Mouse (Mus musculus) spleen, postnatal 10 days (tissue): ENCODE data around the gene Mast2.

ENCODE experiments used
- DNase-seq, 2 experiments: peaks; one replicate each; pipeline ENCODE4 v3.0.0; 2021 to 2022; ENCODE audit warnings: low spot score in 2 of 2

The Mast2 gene

GRCm38 (mm10) chr4:116411401-116411800 lies 52.6 kb downstream of the Mast2 start:
- no peak for DNase-seq

- DNase-seq, result no peak
Measured at GRCm38 (mm10) chr4:116406668-116407067, 57.3 kb downstream of the Mast2 start.

GRCm38 (mm10) chr4:116405955-116406351 lies 58.0 kb downstream of the Mast2 start:
- DNase-seq, result no peak

- DNase-seq, result no peak
Measured at GRCm38 (mm10) chr4:116405276-116405954, 58.6 kb downstream of the Mast2 start.

- no peak for DNase-seq
Measured at GRCm38 (mm10) chr4:116403884-116404283, 60.1 kb downstream of the Mast2 start.

GRCm38 (mm10) chr4:116402708-116403107 lies 61.3 kb downstream of the Mast2 start:
- peak; percentile 26 to 48 for DNase-seq

- no peak for DNase-seq
Measured at GRCm38 (mm10) chr4:116398051-116398450, 65.9 kb downstream of the Mast2 start.

- no peak for DNase-seq
Measured at GRCm38 (mm10) chr4:116377973-116378667, 85.9 kb downstream of the Mast2 start.

- DNase-seq, result no peak
Measured at GRCm38 (mm10) chr4:116371676-116372075, 92.3 kb downstream of the Mast2 start.

- DNase-seq, result peak in 1 of 2 experiments; percentile 43
Measured at GRCm38 (mm10) chr4:116358099-116358498, 105.9 kb downstream of the Mast2 start.

GRCm38 (mm10) chr4:116352919-116353318 lies 111.1 kb downstream of the Mast2 start:
- DNase-seq, result no peak

GRCm38 (mm10) chr4:116352496-116352895 lies 111.5 kb downstream of the Mast2 start:
- DNase-seq, result no peak

GRCm38 (mm10) chr4:116342119-116342518 lies 121.9 kb downstream of the Mast2 start:
- DNase-seq, result peak in 1 of 2 experiments; percentile 63

GRCm38 (mm10) chr4:116336294-116336693 lies 127.7 kb downstream of the Mast2 start:
- no peak for DNase-seq

GRCm38 (mm10) chr4:116329256-116329655 lies 134.7 kb downstream of the Mast2 start:
- no peak for DNase-seq

GRCm38 (mm10) chr4:116322127-116322526 lies 141.9 kb downstream of the Mast2 start:
- no peak for DNase-seq

GRCm38 (mm10) chr4:116317575-116317974 lies 146.4 kb downstream of the Mast2 start:
- DNase-seq, result no peak

GRCm38 (mm10) chr4:116304551-116304950 lies 159.4 kb downstream of the Mast2 start:
- no peak for DNase-seq

- no peak for DNase-seq
Measured at GRCm38 (mm10) chr4:116300878-116301355, 163.1 kb downstream of the Mast2 start.

- peak in 1 of 2 experiments; percentile 47 for DNase-seq
Measured at GRCm38 (mm10) chr4:116293296-116293695, 170.7 kb downstream of the Mast2 start.

GRCm38 (mm10) chr4:116291561-116291960 lies 172.4 kb downstream of the Mast2 start:
- no peak for DNase-seq

- peak in 1 of 2 experiments; percentile 19 for DNase-seq
Measured at GRCm38 (mm10) chr4:116282211-116282610, 181.8 kb downstream of the Mast2 start.

GRCm38 (mm10) chr4:116268220-116268619 lies 195.8 kb downstream of the Mast2 start:
- no peak for DNase-seq
